Mouse (Mus musculus) embryonic facial prominence, embryonic 12.5 days (tissue): ENCODE measurements around the gene Vamp5. TPM values are rescaled to one million over a fixed set of nuclear protein-coding genes. Genes with fewer than 3 reads are reported as not detected.

Experiments
- ATAC-seq: fragments of 200-750 bp; cut with Nextera tagmentation; 2 replicates; pipeline ENCODE4 v1.8.0; 2017; ENCODE audit not compliant: insufficient number of reproducible peaks, insufficient read depth, low FRiP score, low TSS enrichment
- H3K27ac ChIP-seq: fragments of 300-500 bp; sonication (generic); 2 replicates; pipeline ENCODE4 v1.5.1; 2016; ENCODE audit warnings: mild to moderate bottlenecking
- H3K27me3 ChIP-seq: fragments of 300-500 bp; sonication (generic); 2 replicates; pipeline ENCODE4 v1.6.1; 2016; ENCODE audit warnings: mild to moderate bottlenecking, moderate library complexity
- H3K36me3 ChIP-seq: fragments of 300-500 bp; sonication (generic); 2 replicates; pipeline ENCODE4 v1.6.1; 2016; ENCODE audit warnings: mild to moderate bottlenecking
- H3K4me1 ChIP-seq: fragments of 300-500 bp; sonication (generic); 2 replicates; pipeline ENCODE4 v1.6.1; 2016
- H3K4me2 ChIP-seq: fragments of 300-500 bp; sonication (generic); replicated peaks from 2 replicates; pipeline ENCODE4 v1.6.1; 2016; ENCODE audit warnings: mild to moderate bottlenecking, moderate library complexity
- H3K4me3 ChIP-seq: fragments of 300-500 bp; sonication (generic); 2 replicates; pipeline ENCODE4 v1.5.1; 2016; ENCODE audit warnings: mild to moderate bottlenecking
- H3K9ac ChIP-seq: fragments of 300-500 bp; sonication (generic); 2 replicates; pipeline ENCODE4 v1.6.1; 2016; ENCODE audit warnings: mild to moderate bottlenecking, moderate library complexity
- H3K9me3 ChIP-seq: fragments of 300-500 bp; sonication (generic); 2 replicates; pipeline ENCODE4 v1.6.1; 2016; ENCODE audit warnings: mild to moderate bottlenecking, moderate library complexity
- WGBS: fragments of 180-500 bp; shearing (Covaris S2); methylation state at CpG from one replicate; pipeline ENCODE4 v1.1.7; 2016; 5-methylcytosine and 5-hydroxymethylcytosine counted together
- polyA plus RNA-seq: library from polyadenylated mRNA; unstranded; fragments of >200 nt; fragmentation: Nextera tagmentation; extraction: Ambion mirVana; gene quantifications from 2 replicates; pipeline ENCODE4 v1.2.1, GENCODE M21; 2016

The Vamp5 gene
- polyA plus RNA-seq, 1 experiment from 2014 or later: 14.5 TPM

GRCm38 (mm10) chr6:72388791-72389329, 8.6 kb upstream of the Vamp5 start:
- H3K27ac ChIP-seq: no peak overlapping the region
- peaks cover 18% of the 10 kb centered on the region; the same call in 1 of the 2 replicates for H3K4me1 ChIP-seq
- H3K36me3 ChIP-seq: peaks cover 9% of the 10 kb centered on the region
- no peak for ATAC-seq
- no peaks in the 10 kb centered on the region; the same call in 1 of the 2 replicates for H3K9me3 ChIP-seq
- H3K27me3 ChIP-seq: no peaks in the 10 kb centered on the region
- H3K4me3 ChIP-seq: no peak overlapping the region
- H3K9ac ChIP-seq: no peak overlapping the region
- 86% methylated on average over 6 of the region's 6 CpGs for WGBS
- H3K4me2 ChIP-seq: peak overlapping the region; percentile 22; the same call in 1 of the 2 replicates

- Histone ChIP-seq H3K4me1 (peaks cover 18% of the 10 kb centered on the region; the same call in 1 of the 2 replicates), H3K27ac (no peak overlapping the region)
- no peak for ATAC-seq
Measured at GRCm38 (mm10) chr6:72388266-72388665, 8.0 kb upstream of the Vamp5 start.

GRCm38 (mm10) chr6:72387816-72388215, 7.5 kb upstream of the Vamp5 start:
- Histone ChIP-seq H3K4me2 (no peak overlapping the region), H3K36me3 (peaks cover 9% of the 10 kb centered on the region), H3K4me3 (no peak overlapping the region), H3K27ac (no peak overlapping the region), H3K9ac (no peak overlapping the region), H3K4me1 (peaks cover 18% of the 10 kb centered on the region; the same call in 1 of the 2 replicates), H3K27me3 (no peaks in the 10 kb centered on the region), H3K9me3 (no peaks in the 10 kb centered on the region; the same call in 1 of the 2 replicates)
- no peak for ATAC-seq
- WGBS: 61% methylated on average over 3 of the region's 3 CpGs

More at GRCm38 (mm10) chr6:72388266-72388665, 8.0 kb upstream of the Vamp5 start:
- Histone ChIP-seq H3K36me3 (peaks cover 9% of the 10 kb centered on the region), H3K9ac (no peak overlapping the region), H3K4me2 (no peak overlapping the region), H3K4me3 (no peak overlapping the region), H3K9me3 (no peaks in the 10 kb centered on the region; the same call in 1 of the 2 replicates), H3K27me3 (no peaks in the 10 kb centered on the region)
- 65% methylated on average over 10 of the region's 10 CpGs for WGBS

- H3K4me1 ChIP-seq: peaks cover 18% of the 10 kb centered on the region; the same call in 1 of the 2 replicates
- H3K4me3 ChIP-seq: no peak overlapping the region
- no peak overlapping the region for H3K27ac ChIP-seq
- peaks cover 9% of the 10 kb centered on the region for H3K36me3 ChIP-seq
- no peaks in the 10 kb centered on the region for H3K27me3 ChIP-seq
- no peak overlapping the region for H3K9ac ChIP-seq
- H3K9me3 ChIP-seq: no peaks in the 10 kb centered on the region; the same call in 1 of the 2 replicates
- ATAC-seq: no peak
- WGBS: 89% methylated on average over 2 of the region's 2 CpGs
- H3K4me2 ChIP-seq: no peak overlapping the region
Measured at GRCm38 (mm10) chr6:72386561-72386960, 6.3 kb upstream of the Vamp5 start.

GRCm38 (mm10) chr6:72385258-72385657, 5.0 kb upstream of the Vamp5 start:
- Histone ChIP-seq H3K4me2 (no peak overlapping the region), H3K27me3 (peaks cover 1% of the 10 kb centered on the region; the same call in 1 of the 2 replicates), H3K4me3 (no peak overlapping the region), H3K27ac (no peak overlapping the region), H3K9me3 (no peaks in the 10 kb centered on the region; the same call in 1 of the 2 replicates), H3K9ac (no peak overlapping the region), H3K4me1 (peaks cover 12% of the 10 kb centered on the region; the same call in 1 of the 2 replicates), H3K36me3 (peaks cover 9% of the 10 kb centered on the region)
- ATAC-seq: no peak
- 91% methylated on average over 4 of the region's 4 CpGs for WGBS

GRCm38 (mm10) chr6:72383952-72384351, 3.7 kb upstream of the Vamp5 start:
- peaks cover 13% of the 10 kb centered on the region for H3K27me3 ChIP-seq
- H3K9me3 ChIP-seq: no peaks in the 10 kb centered on the region; the same call in 1 of the 2 replicates
- WGBS: 90% methylated on average over 7 of the region's 7 CpGs
- 0 out of 2 replicates have a peak, but pooled peaks cover 4% of the 10 kb centered on the region for H3K4me1 ChIP-seq
- no peak for ATAC-seq
- no peak overlapping the region for H3K9ac ChIP-seq
- H3K4me2 ChIP-seq: no peak overlapping the region
- H3K4me3 ChIP-seq: no peak overlapping the region
- H3K36me3 ChIP-seq: peaks cover 9% of the 10 kb centered on the region
- H3K27ac ChIP-seq: no peak overlapping the region

- 89% methylated on average over 6 of the region's 6 CpGs for WGBS
- Histone ChIP-seq H3K27me3 (peaks cover 13% of the 10 kb centered on the region), H3K4me2 (no peak overlapping the region), H3K9me3 (no peaks in the 10 kb centered on the region; the same call in 1 of the 2 replicates), H3K4me3 (no peak overlapping the region), H3K27ac (no peak overlapping the region), H3K4me1 (no peaks in the 10 kb centered on the region), H3K9ac (no peak overlapping the region), H3K36me3 (peaks cover 9% of the 10 kb centered on the region)
- no peak for ATAC-seq
Measured at GRCm38 (mm10) chr6:72383142-72383820, 3.0 kb upstream of the Vamp5 start.

GRCm38 (mm10) chr6:72382494-72382893, 2.2 kb upstream of the Vamp5 start:
- Histone ChIP-seq H3K4me1 (no peaks in the 10 kb centered on the region), H3K4me2 (no peak overlapping the region), H3K36me3 (peaks cover 9% of the 10 kb centered on the region), H3K9me3 (no peaks in the 10 kb centered on the region; the same call in 1 of the 2 replicates), H3K9ac (no peak overlapping the region), H3K27ac (no peak overlapping the region), H3K4me3 (no peak overlapping the region), H3K27me3 (peaks cover 13% of the 10 kb centered on the region)
- 74% methylated on average over 6 of the region's 6 CpGs for WGBS
- no peak for ATAC-seq

- 37% methylated on average over 7 of the region's 7 CpGs for WGBS
Measured at GRCm38 (mm10) chr6:72379377-72380130, 714 bp downstream of the Vamp5 start.

GRCm38 (mm10) chr6:72378510-72379234, 1.6 kb downstream of the Vamp5 start:
- no peaks in the 10 kb centered on the region for H3K4me1 ChIP-seq
- H3K27me3 ChIP-seq: peaks cover 13% of the 10 kb centered on the region
- H3K36me3 ChIP-seq: no peaks in the 10 kb centered on the region
- WGBS: 84% methylated on average over 8 of the region's 8 CpGs
- H3K4me2 ChIP-seq: no peak overlapping the region
- no peak for ATAC-seq
- no peaks in the 10 kb centered on the region for H3K9me3 ChIP-seq
- H3K27ac ChIP-seq: no peak overlapping the region
- no peak overlapping the region for H3K4me3 ChIP-seq
- H3K9ac ChIP-seq: no peak overlapping the region

More at GRCm38 (mm10) chr6:72379377-72380130, 714 bp downstream of the Vamp5 start:
- Histone ChIP-seq H3K27ac (no peak overlapping the region), H3K27me3 (peaks cover 13% of the 10 kb centered on the region), H3K9me3 (no peaks in the 10 kb centered on the region), H3K9ac (peak overlapping the region; percentile 61), H3K4me3 (peak overlapping the region; percentile 54), H3K36me3 (no peaks in the 10 kb centered on the region), H3K4me2 (peak overlapping the region; percentile 74), H3K4me1 (no peaks in the 10 kb centered on the region)
- no peak for ATAC-seq
